In the genomic region with DNA sequence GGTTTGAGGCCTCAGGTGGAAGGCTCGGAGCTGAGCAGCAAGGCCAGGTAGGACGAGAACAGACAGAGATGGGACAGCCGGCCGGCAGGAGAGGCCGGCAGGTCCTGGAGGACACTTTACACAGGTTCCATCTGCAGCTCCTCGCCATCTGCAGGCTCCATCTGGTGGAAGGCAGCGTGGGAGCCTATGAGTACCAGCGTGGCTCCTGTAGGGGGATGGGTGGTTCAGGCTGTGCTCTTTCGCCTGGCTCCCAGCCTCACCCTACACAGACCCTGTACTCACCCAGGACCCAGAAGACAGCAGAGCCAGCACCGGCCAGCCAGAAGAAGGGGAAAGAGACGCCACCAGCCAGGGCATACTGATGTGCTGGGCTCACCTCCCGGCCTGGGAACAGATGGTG, we compare ENCODE assay signal across 11 mouse cellular contexts. TPM values are rescaled to one million over a fixed set of nuclear protein-coding genes. Genes with fewer than 3 reads are reported as not detected.
DNase-seq lines count a peak whose midpoint lies in the region.
"Had no signal": no experiment of that assay in that cellular context is flagged by ENCODE, and none has a peak within 500 bp of the region (broad histone marks: within the 10 kb centered on the region; RNA-seq: fewer than 3 reads in every experiment).

No protein-coding gene starts in this region.

- peak; percentile 67 to 71 for DNase-seq in left cerebral cortex, adult 18-20 months (ENCODE audit: low spot score in 2 of 2)
- no peak for DNase-seq in left cerebral cortex, adult 11 months (ENCODE audit: low spot score)
- peak; percentile 88 to 92 for DNase-seq in cerebellum, adult 18-20 months
- DNase-seq in cerebellum, postnatal 14 days, result peak; percentile 82 to 84
- DNase-seq in right cerebral cortex, postnatal 14 days, result peak; percentile 53
- DNase-seq in adipocyte (ENCODE audit: low spot score) (no peak), MN1 (ENCODE audit: low spot score) (no peak)
- DNase-seq: gastrocnemius, postnatal 25 days; kidney, adult 11 months; lung, postnatal 4 days had no signal

RNA-seq across cellular contexts. Expression of a gene that starts 2.7 kb away (rescaled TPM):
- total RNA-seq in left cerebral cortex, adult 18-20 months (2021), result 100 to 1,000 TPM; 305 to 355 TPM

RNA-seq across cellular contexts. Expression of a gene that starts 25.5 kb away (rescaled TPM):
- not detected for total RNA-seq in left cerebral cortex, adult 18-20 months (2021)
- total RNA-seq: gastrocnemius, postnatal 25 days; hematopoietic stem cell, adult 5-6 weeks had no signal

RNA-seq across cellular contexts. Expression of a gene that starts 36.0 kb away (rescaled TPM):
- total RNA-seq in left cerebral cortex, adult 18-20 months (2021), result 1,000 to 10,000 TPM; 1,987 to 2,019 TPM

Comparison
In these comparisons a context has a peak if more than half of its experiments do, and no peak if none do; other contexts are left out.
1. DNase-seq: peak in left cerebral cortex, adult 18-20 months (2 of 2), cerebellum, adult 18-20 months (2 of 2), cerebellum, postnatal 14 days (2 of 2) and right cerebral cortex, postnatal 14 days (single experiment); none in left cerebral cortex, adult 11 months (single experiment), adipocyte (single experiment) and MN1 (single experiment).